Mouse (Mus musculus) spleen, embryonic (tissue): ENCODE data around the gene Usp24.

ENCODE experiments used
- CTCF ChIA-PET: fragments of 350-600 bp; sonication (Branson Sonifier 250); formaldehyde crosslinking; loops from one replicate; lab custom pipeline; 2022; lab: Charles Lee

Usp24 gene

DNA sequence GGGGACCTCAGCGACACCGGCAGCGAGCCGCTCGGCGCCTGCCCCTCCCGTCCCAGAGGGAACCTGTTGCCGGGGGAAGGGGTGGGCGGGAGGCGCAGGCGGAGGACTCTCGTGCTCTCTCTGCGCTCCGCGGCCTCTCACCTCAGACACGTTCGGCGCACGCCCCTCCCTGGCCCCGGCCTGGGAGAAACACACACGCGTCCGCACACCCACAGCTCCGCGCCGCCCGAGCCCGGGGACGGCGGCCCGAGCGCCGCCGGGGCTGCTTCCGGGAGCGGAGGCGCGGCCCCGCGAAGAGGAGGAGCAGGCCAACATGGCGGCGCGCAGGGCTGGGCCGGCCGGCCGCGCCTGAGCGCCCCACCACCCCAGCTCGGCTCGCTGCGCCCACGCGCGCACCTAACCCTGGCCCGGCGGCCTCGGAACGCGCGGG is at the start of gene Usp24:
Gene Usp24, plus strand, starts transcription at position 293 of the 430 bp plus-strand sequence.
- CTCF ChIA-PET, result no interaction called here

DNA sequence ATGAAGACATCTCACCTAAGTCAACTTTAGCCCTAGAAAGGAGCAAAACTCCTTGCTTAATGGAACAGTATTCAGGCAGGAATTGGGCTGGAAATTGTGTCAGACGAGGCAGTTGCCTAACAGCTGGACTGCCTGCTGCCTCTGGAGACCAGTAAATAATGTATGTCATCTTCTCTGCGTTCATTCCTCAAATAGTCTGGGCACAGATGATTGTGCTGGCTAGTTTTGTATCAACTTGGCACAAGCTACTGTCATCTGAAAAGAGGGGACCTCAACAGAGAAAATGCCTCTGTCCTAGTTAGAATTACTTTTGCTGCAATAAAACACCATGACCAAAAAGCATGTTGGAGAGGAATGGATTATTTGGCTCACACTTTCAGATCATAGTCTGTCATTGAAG is 39.1 kb upstream of the Usp24 start:
- CTCF ChIA-PET, result no interaction called here

DNA sequence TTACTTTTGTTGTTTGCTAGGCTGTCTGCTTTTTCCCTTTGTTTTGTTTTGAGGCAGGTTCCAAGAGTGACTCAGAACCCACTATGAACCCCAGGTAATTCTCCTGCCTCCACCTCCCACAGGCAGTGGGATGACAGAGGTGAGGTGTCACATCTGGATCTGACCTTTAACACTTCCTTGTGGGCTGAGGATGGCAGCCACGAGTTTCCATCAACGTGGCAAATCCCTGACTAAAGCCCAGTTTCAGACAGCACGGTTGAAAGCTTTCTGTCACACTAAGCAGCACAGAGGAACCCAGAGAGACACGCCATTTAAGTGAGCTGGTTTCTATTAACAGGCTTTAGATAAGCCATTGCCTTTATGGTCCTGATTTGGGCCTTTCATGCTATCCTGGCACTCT is 36.8 kb upstream of the Usp24 start:
- CTCF ChIA-PET, result no interaction called here

DNA sequence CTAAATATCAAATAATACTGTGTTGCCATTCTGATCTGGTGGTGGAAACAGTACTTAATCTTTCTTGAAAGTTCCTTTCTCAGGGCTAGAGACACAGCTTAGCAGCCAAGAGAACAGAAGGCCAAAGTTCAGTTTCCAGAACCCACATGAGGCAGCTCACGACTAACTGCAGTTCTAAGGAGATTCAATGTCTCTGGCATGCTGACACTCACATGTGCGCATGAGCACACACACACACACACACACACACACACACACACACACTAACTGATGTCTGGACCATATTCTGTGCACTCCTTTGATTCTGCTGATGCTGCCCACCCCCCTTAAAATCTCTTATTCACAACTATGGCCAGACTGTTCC is 34.9 kb upstream of the Usp24 start:
- CTCF ChIA-PET, result no interaction called here

DNA sequence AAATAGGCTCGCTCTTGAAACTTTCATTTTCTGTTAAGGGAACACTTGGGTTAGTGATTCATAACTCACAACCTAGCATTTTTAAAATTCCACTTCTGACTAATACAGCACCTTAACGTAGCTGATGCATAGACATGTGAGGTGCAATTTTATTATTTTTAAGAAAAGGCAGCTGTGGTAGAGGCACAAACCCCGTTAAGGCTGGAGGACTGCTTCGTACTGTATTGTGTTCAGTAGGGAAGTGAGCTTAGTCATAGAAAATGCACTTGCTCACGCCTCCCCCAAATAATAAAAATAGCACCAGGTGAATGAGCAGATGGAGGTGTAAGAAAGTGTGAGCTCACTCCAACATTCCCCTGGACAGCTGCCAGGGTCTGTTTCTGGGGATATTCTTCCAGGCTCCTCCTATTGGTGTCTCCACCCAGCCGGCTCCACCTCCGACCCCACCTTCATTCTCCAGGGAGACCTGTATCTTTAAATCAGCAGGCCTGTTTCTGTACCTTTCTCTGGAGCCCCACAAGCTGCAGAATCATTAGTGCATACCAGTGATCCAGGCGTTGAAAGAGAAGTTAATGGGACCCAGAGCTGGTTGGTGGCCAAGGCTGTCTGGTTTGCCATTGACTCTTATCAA is 34.4 kb upstream of the Usp24 start:
- CTCF ChIA-PET, result no interaction called here

DNA sequence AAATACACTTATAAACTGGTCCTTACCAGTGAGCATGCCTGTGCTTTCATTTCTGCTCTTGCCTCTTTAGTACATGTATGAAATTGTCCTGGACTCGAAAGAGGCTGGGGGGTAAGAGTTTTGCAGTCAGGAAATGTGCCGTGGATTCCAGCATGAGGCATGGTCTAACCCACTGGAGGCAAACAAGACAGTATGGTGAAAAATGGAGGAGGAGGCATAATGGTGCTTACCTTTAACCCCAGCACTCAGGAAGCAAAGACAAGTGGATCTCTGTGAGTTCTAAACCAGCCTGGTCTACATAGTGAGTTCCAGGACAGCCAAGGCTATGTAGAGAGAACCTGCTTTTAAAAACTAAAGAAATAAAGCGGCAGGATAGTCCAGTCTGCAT is 33.9 kb upstream of the Usp24 start:
- CTCF ChIA-PET, result no interaction called here

DNA sequence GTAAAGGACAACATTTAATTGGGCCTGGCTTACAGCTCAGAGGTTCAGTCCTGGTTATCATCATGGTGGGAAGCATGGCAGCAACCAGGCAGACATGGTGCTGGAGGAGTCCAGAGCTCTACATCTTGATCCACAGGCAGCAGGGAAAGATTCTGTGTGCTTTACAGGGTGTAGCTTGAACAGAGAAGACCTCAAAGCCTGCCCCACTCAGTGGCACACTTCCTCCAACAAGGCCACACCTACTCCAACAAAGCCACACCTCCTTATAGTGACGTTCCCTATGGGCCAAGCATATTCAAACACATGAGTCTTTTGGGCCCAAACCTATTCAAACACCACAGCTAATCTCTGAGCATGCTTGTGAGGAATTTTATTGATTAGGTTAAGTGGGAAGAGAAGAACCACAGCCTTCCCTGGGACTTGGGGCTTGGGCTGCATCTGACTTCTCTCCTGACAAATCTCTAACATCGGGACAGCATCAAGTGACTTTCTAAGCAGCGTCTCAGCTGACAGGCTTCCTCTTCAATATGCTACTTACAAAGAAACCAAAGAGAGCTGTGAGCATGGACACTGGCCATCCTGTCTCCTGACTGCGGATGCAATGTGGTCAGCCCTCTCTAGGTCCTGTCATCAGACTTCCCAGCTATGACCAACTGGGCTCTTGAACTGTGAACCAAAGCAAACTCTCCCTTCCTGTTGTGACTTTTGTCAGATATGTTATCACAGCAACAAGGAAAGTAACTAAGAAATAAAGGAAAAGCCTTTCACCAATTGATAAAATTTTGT is 28.9 kb upstream of the Usp24 start:
- CTCF ChIA-PET, result no interaction called here

DNA sequence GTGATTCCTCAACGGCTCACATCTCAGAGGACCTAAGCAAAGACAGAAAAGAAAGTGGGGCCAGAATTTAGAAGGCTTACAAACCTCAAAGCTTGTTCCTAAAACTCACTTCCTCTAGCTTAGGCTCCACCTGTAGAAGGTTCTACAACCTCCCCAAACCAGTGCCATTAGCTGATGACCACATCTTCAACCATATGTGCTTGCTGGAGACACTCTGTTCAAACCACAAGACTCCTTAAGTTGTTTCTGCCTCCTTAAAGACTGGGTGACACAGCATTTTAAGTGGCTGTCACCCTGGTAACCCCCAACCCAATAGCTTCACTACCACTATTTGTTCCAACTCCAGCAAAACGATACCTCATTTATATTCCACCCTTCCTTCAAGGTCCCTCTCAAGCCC is 25.8 kb upstream of the Usp24 start:
- CTCF ChIA-PET, result interaction anchor here (0.5 to 0.6 kb wide), 2 partner anchors 23 to 99 kb away, joined by 3 to 16 read pairs; no protein-coding TSS in a partner anchor

DNA sequence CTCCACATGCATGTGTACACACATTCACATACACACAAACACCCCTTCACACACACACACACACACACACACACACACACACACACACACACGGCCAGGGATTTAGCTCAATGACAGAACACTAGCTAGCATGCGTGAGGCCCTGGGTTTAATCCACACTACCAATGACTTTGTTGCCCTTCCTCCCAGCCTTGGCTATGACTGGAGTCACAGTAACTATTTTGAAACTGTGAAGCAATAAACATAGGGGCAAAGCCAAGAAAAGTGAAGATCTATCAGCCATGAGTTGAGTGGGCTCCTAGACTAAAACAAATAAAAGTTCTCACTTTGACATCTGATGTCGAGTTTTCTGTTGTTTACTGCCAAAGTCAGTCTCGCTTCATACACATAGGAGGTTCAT is 23.2 kb upstream of the Usp24 start:
- CTCF ChIA-PET, result no interaction called here

DNA sequence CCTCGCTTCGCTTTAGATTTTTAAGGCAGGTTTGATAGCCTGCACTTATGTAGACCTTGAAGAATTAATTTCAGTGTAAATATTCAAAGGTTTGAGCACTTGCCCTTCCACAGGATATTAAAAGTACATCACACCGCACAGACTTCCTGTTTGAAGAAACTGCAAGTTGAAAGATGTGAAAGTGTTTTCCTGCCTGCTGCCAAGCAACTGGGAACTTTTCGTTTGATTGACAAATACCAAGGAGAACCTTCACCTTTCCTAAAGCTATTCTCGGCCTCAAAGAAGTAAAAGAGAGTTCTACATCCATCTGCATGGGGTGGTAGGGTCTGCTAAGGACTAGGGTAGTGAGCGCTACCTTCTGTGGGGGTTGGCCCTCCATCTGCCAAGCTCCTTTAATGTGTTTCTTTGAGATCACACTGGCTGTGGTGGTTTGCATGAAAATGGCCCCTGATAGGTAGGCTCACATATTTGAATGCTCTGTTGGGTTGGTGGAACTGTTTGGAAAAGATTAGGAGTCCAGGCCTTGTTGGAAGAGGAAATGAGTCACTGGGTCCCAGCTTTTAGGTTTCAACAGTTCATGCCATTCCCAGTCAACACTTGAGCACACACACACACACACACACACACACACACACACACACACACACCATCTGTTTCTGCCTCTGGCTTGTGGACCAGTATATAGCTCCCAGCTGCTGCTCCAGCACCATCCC is 22.5 kb upstream of the Usp24 start:
- CTCF ChIA-PET, result no interaction called here

DNA sequence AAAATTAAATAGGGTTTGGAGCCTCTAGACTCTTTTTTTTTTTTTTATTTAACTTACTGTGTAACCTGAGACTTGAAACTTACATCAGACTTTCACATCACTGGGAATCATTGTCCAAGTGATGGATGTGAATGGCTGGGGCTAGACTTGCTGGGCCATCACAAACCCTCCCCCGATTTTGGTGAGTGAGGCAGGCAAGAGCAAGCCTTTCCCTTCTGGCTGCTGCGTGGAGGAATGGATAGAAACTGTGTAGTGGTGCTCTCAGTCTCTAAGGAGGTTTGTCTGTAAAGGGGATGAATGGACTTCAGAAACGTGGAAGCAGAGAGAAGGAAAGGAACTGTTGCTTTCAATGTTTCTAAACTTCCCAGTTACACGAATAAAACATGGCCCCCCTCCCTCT is 20.3 kb upstream of the Usp24 start:
- CTCF ChIA-PET, result no interaction called here

DNA sequence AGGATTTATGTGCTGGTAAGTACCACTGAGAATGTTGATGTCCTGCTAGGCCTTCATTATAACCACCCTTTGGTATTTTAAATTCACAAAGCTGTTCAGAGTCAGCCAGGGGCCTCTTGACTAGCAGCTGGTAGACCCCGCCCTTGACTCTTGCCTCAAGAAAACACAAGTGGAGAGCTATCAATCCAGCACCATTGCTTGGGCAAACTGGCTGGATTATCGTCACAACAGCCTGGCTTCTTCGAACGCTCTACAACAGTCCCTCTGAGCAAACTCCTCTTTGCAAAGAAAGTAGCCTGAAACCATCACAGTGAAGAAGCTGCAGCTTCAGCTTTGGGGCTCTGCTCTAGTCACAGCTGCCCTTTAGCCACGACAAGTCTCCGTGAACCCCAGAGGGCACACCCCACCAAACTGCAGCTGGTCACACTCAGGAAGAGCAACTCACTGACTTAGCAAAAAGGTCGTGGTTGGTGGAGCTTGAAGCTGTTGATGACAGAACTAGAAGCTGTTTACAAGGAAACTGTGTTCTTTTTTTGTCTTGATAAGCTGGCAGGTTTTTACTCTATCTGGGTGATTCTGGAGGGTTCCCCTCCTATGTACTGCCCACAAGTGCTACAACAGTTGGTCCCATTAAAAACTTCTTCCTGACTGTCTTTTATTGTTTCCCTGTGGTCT is 19.5 kb upstream of the Usp24 start:
- CTCF ChIA-PET, result no interaction called here

DNA sequence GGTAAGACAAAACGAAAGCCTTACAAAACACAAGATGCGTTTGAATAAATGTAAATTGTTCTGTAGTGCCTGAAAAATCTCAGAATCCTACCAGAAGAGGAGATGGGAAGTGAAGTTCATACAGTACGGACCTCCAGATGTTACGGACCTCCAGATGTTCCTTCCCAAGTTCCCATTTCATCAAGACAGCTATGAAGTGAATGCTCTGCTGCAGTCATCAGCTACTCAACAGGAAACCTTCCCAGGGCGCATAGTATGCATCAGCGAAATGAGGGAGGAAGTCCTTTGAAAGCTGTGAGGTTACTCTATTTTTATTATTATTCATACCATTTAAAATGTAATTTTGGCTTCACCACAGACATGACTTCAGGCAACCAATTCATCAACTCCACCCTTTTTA is 14.7 kb upstream of the Usp24 start:
- CTCF ChIA-PET, result no interaction called here

DNA sequence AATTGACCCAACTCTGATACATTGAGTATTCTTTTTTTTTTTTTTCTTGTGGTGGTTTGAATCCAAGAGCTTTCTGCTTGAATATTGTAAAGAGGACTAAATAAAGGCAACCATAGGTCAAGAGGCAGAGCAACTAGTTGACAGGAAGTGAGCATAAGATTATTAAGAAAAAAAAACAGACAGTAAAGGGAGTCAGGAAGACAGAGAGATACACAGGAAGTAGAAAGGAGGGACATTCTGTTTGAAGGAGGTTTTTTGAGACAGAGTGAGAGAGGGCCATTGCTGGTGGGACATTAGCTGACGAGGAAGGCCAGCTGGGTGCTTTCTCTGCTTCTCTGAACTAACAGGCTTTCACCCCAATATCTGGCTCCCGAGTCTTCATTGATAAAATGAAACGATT is 7.9 kb upstream of the Usp24 start:
- CTCF ChIA-PET, result no interaction called here

DNA sequence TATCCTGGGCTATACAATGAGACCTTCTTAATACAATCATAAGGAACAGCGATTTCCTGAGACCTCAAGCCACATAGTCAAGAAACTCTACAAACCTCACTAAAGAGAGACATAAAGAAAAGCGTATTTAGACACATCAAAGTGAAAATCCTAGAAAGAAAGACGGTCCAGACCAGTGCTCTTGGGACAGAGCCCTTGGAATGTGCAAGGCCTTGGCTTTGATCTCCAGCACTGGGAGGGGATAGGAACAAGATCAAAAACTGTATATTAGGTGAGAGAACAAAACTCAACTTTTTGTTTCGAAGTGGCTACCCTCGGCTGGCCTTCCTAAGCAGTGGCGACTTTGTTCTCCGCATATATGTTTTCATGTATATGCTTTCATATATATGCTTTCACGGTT is 3.4 kb upstream of the Usp24 start:
- CTCF ChIA-PET, result no interaction called here

DNA sequence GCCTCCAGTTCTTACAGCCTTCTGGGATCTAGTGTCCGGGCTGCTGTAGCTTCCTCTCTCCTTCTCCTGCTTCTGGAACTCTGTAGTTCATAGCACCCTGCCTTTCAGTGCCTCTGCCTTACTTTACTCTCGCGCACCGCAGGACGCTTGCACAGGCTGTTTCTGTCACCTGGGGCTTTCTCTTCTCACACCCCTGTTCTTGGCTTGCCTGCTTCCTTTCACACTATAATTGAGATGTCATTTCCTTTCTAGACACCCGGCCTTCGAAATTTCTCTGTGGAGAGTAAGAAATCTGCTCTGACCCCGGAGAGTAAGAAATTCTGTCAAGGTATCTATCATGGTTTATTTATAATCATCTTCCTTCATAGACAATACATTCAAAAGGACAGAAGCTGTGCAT is 2.9 kb upstream of the Usp24 start:
- CTCF ChIA-PET, result no interaction called here

DNA sequence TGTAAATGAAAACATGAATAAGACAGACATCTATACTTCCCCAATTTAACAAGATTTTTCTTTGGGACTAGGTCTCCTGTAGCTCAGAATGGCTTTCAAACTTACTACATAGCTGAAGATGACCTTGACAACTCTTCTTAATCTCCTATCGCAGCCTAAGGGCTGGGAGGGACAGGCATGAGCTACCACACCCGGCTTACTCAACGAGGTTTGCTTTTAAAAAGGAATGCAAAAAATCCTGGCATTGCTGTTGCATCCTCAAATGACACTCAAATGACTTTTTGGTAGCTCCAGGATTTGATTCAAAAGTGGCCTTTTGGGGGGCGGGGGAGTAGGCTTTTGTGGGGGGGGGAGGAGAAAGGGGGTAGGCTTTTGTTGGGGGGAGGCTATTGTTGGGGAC is 2.1 kb upstream of the Usp24 start:
- CTCF ChIA-PET, result no interaction called here

DNA sequence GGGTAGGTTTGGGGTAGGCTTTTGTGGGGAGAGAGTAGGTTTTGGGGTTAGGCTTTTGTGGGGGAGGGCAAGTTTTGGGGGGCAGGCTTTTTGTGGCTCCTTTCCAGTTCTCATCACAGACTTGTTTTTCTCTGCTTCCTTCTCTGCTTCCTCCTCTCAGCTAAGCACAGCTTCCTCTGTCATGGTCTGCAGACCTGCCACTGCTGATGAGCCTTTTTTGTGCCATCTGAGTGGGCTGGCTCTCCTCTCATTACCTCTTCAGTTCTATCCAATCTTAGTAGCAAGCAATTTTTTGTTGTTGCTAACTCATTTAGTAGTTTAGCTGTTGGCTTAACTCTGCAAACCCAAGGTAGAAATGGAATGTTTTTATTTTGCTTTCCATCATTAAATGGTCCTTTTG is 1.7 kb upstream of the Usp24 start:
- CTCF ChIA-PET, result no interaction called here

DNA sequence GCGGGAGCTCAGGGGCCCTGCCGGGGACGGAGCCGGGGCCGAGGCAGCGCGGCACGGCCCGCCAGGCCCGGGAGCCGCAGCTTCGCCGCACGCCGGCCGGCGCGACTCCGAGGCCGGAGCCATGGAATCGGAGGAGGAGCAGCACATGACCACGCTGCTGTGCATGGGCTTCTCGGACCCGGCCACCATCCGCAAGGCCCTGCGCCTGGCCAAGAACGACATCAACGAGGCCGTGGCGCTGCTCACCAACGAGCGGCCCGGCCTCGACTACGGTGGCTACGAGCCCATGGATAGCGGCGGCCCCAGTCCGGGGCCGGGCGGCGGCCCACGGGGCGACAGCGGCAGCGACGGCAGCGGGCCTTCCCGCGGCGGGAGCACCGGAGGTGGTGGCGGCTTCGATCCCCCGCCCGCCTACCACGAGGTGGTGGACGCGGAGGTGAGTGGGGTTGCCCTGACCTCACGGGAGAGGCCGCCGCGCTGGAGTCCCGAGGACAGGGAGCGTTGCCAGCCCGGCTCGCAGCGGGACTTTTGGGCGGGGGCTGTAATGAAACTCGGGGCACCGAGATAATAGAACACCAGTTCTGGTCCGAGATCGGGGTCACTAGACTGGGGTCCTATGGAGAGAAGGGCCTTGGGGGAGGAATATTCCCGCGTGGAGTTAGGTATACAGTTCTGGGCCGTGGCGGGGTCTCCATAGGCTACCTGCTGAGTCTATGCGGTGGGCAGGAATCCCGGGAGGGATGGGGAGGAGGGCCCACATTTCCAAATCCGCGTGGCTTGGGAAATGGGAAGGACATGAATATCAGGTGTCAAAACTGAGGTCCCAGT is 552 bp downstream of the Usp24 start:
- CTCF ChIA-PET, result interaction anchor here (0.7 kb wide), 1 partner anchor 20 kb away, joined by 8 read pairs; no protein-coding TSS in a partner anchor

DNA sequence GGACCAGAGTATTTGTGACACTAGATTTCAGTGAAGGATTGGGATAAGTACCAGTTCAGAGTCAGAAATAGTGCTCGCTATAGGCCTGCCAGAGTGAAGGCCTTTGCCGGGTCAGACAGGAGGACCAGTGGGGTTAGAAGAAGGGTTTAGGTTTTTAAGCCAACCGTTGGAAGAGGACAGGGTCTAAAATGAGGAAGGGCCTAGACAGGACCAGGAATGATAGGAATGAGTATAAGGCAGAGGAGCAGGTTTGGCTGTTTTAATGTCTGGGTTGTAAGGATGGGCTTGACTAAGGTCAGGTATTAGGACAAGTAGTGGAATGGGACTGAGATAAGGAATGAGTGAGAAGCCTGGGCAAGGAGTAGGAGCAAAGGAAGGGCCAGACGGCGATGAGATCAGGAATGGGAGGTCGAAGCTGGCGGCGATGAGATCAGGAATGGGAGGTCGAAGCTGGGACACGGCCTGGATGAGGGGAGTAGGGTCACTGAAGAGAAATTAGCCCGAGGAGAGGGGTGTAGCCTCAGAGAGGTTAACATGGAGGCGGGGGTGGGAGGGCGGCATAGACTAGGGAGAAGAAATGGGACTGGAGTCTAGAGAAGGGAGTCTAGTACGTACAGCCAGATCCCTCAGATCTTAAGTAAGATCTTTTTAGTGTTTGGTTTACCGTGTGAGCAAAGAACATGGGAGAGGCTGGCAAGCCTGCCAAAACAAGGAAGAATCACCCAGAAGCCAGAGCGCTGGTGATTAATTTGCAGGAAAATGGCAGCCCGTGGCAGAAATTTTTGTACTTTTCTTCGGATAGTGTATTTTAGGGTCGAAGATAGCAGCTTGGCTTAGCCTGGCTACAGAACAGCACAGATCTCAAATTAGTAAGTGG is 1.4 kb downstream of the Usp24 start:
- CTCF ChIA-PET, result interaction anchor here (0.6 to 0.9 kb wide), 3 partner anchors 11 to 37 kb away, joined by 3 to 8 read pairs (median 4); no protein-coding TSS in a partner anchor
